Mouse (Mus musculus) forebrain, embryonic 14.5 days (tissue): ENCODE measurements around the gene Sestd1. TPM values are rescaled to one million over a fixed set of nuclear protein-coding genes. Genes with fewer than 3 reads are reported as not detected.

Source experiments
- ATAC-seq: fragments of 200-750 bp; cut with Nextera tagmentation; 2 replicates; pipeline ENCODE4 v1.8.0; 2017; ENCODE audit warnings: mild to moderate bottlenecking, moderate library complexity
- DNase-seq: peaks from one replicate; pipeline ENCODE4 v3.0.0-alpha.2; 2015; ENCODE audit warnings: low spot score
- H3K27ac ChIP-seq: fragments of 300-500 bp; sonication (generic); 2 replicates; pipeline ENCODE4 v1.5.1; 2014; ENCODE audit warnings: low read depth, mild to moderate bottlenecking, control low read depth, low read length, moderate library complexity
- H3K27me3 ChIP-seq: fragments of 300-500 bp; sonication (generic); replicated peaks from 2 replicates; pipeline ENCODE4 v1.6.1; 2014; ENCODE audit warnings: low read length, control low read depth, mixed read lengths; ENCODE audit not compliant: control insufficient read depth, insufficient read depth
- H3K36me3 ChIP-seq: fragments of 300-500 bp; sonication (generic); 2 replicates; pipeline ENCODE4 v1.6.1; 2014; ENCODE audit warnings: low read length, control low read depth; ENCODE audit not compliant: control insufficient read depth, insufficient read depth
- H3K4me1 ChIP-seq: fragments of 300-500 bp; sonication (generic); 2 replicates; pipeline ENCODE4 v1.6.1; 2014; ENCODE audit warnings: antibody characterized with exemption, low read length, control low read depth; ENCODE audit not compliant: control insufficient read depth, insufficient read depth
- H3K4me2 ChIP-seq: fragments of 300-500 bp; sonication (generic); 2 replicates; pipeline ENCODE4 v1.6.1; 2014; ENCODE audit warnings: mild to moderate bottlenecking, control low read depth, low read length
- H3K4me3 ChIP-seq: fragments of 300-500 bp; sonication (generic); 2 replicates; pipeline ENCODE4 v1.5.1; 2014; ENCODE audit warnings: low read depth, low read length, control low read depth
- H3K9ac ChIP-seq: fragments of 300-500 bp; sonication (generic); 2 replicates; pipeline ENCODE4 v1.6.1; 2014; ENCODE audit warnings: mild to moderate bottlenecking, low read length, control low read depth, moderate library complexity
- H3K9me3 ChIP-seq: fragments of 300-500 bp; sonication (generic); replicated peaks from 2 replicates; pipeline ENCODE4 v1.6.1; 2016; ENCODE audit warnings: low read length, control low read depth, mixed read lengths; ENCODE audit not compliant: control insufficient read depth
- WGBS: fragments of 180-500 bp; shearing (Covaris S2); extraction: QIAGEN DNeasy Blood & Tissue Kit; methylation state at CpG from one replicate; pipeline ENCODE4 v1.1.7; 2014; 5-methylcytosine and 5-hydroxymethylcytosine counted together
- polyA plus RNA-seq: library from polyadenylated mRNA; unstranded; fragments of >200 nt; fragmentation: Nextera tagmentation; extraction: Ambion mirVana; gene quantifications from 2 replicates; pipeline ENCODE4 v1.2.1, GENCODE M21; 2014

The Sestd1 gene
- polyA plus RNA-seq, 1 experiment from 2014 or later, result 32.3 TPM

GRCm38 (mm10) chr2:77304494-77304893 lies 24.1 kb upstream of the Sestd1 start:
- no peaks in the 10 kb centered on the region for H3K4me1 ChIP-seq
- H3K27me3 ChIP-seq, result no peaks in the 10 kb centered on the region
- DNase-seq (no peak), ATAC-seq (no peak)
- no peaks in the 10 kb centered on the region for H3K36me3 ChIP-seq
- no peak overlapping the region for H3K4me2 ChIP-seq
- no peak overlapping the region for H3K4me3 ChIP-seq
- 73% methylated on average over 3 of the region's 3 CpGs for WGBS
- H3K9ac ChIP-seq, result no peak overlapping the region
- H3K27ac ChIP-seq, result no peak overlapping the region
- H3K9me3 ChIP-seq, result no peaks in the 10 kb centered on the region

DNA sequence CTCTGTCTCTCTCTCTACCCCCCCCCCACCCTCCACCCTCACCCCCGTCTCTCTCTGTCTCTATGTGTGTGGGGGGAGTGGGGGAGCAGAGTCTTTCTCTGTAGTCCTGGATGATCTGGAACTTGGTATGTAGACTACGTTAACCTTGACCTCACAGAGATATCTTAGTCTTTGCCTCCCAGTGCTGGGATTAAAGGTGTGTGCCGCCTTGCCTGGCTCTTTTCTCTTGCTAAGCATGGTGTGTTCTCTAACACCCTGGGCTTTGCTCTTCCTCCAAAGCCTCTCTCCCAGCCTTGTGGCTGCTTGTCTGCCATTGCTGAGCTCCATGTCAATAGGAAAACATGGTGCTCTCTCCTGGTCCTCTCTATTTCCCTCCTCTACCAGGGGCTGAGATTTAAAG lies 23.3 kb upstream of the Sestd1 start:
- WGBS, result 79% methylated on average over 3 of the region's 3 CpGs
- Histone ChIP-seq H3K4me1 (no peaks in the 10 kb centered on the region), H3K27me3 (no peaks in the 10 kb centered on the region), H3K9ac (no peak overlapping the region), H3K36me3 (no peaks in the 10 kb centered on the region), H3K27ac (no peak overlapping the region), H3K4me3 (no peak overlapping the region), H3K4me2 (no peak overlapping the region), H3K9me3 (no peaks in the 10 kb centered on the region)
- no peak for DNase-seq
- no peak for ATAC-seq

DNA sequence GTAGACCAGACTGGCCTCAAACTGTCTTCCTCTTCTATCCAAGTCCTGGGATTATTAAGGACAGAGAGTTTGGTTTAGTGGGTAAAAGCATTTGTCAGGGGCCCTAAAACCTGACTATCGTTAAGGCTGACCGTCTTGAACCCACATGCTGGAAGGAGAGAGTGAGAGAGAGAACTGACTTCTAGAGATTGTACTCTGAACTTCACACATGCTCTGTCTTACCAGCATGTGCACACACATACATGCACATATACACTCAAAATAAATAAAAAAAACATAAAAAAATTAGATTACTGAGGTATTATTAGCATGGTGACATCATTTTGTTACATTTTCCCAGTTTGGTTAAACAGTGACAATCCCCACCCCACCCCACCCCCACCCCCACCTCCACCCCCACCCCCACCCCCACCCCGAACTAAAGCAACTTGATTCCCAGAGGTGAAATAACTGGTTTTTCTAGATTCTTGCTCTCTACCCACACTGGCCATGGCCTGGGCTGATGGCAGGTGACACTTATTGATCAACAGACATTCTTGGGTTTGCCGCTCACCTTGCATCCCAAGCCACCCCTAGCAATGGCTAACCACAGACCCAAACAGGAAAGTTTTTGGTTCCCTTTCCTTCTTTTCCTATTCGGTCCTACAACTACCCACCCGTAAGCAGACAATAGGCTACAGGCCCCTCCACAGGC lies 22.4 kb upstream of the Sestd1 start:
- H3K9me3 ChIP-seq, result no peaks in the 10 kb centered on the region
- no peak for DNase-seq
- no peak for ATAC-seq
- H3K4me3 ChIP-seq, result no peak overlapping the region
- H3K27ac ChIP-seq, result no peak overlapping the region
- H3K4me2 ChIP-seq, result no peak overlapping the region
- H3K36me3 ChIP-seq, result no peaks in the 10 kb centered on the region
- H3K4me1 ChIP-seq, result no peaks in the 10 kb centered on the region
- H3K27me3 ChIP-seq, result no peaks in the 10 kb centered on the region
- no peak overlapping the region for H3K9ac ChIP-seq
- 86% methylated on average over 6 of the region's 6 CpGs for WGBS

GRCm38 (mm10) chr2:77301687-77302389 lies 21.4 kb upstream of the Sestd1 start:
- Histone ChIP-seq H3K27ac (no peak overlapping the region), H3K4me2 (no peak overlapping the region), H3K9ac (no peak overlapping the region), H3K4me1 (no peaks in the 10 kb centered on the region), H3K27me3 (no peaks in the 10 kb centered on the region), H3K4me3 (no peak overlapping the region), H3K9me3 (no peaks in the 10 kb centered on the region), H3K36me3 (no peaks in the 10 kb centered on the region)
- WGBS, result 62% methylated on average over 9 of the region's 9 CpGs
- ATAC-seq (peak; percentile 70), DNase-seq (peak; percentile 65)

GRCm38 (mm10) chr2:77289701-77290100 lies 9.3 kb upstream of the Sestd1 start:
- no peak for DNase-seq
- no peak for ATAC-seq
- Histone ChIP-seq H3K9ac (no peak overlapping the region), H3K27ac (no peak overlapping the region), H3K4me3 (no peak overlapping the region), H3K36me3 (no peaks in the 10 kb centered on the region), H3K27me3 (no peaks in the 10 kb centered on the region), H3K4me1 (no peaks in the 10 kb centered on the region), H3K4me2 (no peak overlapping the region), H3K9me3 (no peaks in the 10 kb centered on the region)
- 70% methylated on average over 6 of the region's 6 CpGs for WGBS

- no peak for DNase-seq
- Histone ChIP-seq H3K27ac (no peak overlapping the region), H3K4me1 (no peaks in the 10 kb centered on the region), H3K4me3 (no peak overlapping the region), H3K36me3 (no peaks in the 10 kb centered on the region), H3K4me2 (no peak overlapping the region), H3K9ac (no peak overlapping the region), H3K27me3 (no peaks in the 10 kb centered on the region), H3K9me3 (no peaks in the 10 kb centered on the region)
- ATAC-seq, result no peak
- WGBS, result 36% methylated on average over 2 of the region's 2 CpGs
Measured at GRCm38 (mm10) chr2:77286755-77287154, 6.4 kb upstream of the Sestd1 start.

- 76% methylated on average over 2 of the region's 2 CpGs for WGBS
- H3K4me2 ChIP-seq, result no peak overlapping the region
- no peak overlapping the region for H3K4me3 ChIP-seq
- H3K9ac ChIP-seq, result no peak overlapping the region
- no peaks in the 10 kb centered on the region for H3K4me1 ChIP-seq
- no peaks in the 10 kb centered on the region for H3K27me3 ChIP-seq
- no peaks in the 10 kb centered on the region for H3K36me3 ChIP-seq
- ATAC-seq, result no peak
- H3K9me3 ChIP-seq, result no peaks in the 10 kb centered on the region
- H3K27ac ChIP-seq, result no peak overlapping the region
- no peak for DNase-seq
Measured at GRCm38 (mm10) chr2:77284281-77284899, 4.0 kb upstream of the Sestd1 start.

DNA sequence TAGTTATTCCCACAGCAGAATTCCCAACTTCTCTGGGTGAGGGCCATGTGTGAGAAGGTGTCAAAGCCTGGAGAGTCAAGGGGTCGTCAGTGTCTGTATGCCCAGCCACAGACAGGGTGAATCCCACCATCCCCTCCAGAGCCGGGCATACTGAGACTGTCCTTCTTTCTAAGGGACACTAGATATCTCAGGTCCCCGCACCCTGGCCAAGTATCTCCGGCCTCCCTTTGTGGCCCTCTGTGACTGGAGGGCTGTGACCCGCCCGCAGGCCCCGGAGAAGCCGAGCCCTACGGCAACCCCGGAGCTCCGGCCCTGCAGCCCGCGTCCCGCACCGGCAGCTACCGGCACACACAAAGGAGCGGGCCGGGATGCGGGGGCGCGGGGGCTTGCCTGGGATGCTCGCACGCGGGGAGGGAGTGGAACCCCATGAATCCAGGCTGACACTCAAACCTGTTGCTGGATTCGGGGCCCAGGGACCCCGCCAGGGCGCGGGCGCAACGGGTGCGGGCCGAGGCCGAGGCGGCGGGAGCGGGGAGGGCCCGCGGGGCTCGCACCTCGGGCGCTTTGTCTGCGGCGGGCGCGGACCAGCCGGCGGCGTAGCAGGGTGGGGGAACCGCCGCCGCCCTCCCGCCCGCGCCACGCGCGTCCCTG lies 406 bp downstream of the Sestd1 start:
- Histone ChIP-seq H3K9ac (peak overlapping the region; percentile 99), H3K4me2 (peak overlapping the region; percentile 50), H3K27me3 (no peaks in the 10 kb centered on the region), H3K9me3 (no peaks in the 10 kb centered on the region), H3K36me3 (no peaks in the 10 kb centered on the region), H3K4me3 (peak overlapping the region; percentile 95), H3K4me1 (peaks cover 7% of the 10 kb centered on the region; the same call in 1 of the 2 replicates), H3K27ac (peak overlapping the region; percentile 87)
- ATAC-seq (peak; percentile 67), DNase-seq (peak; percentile 52)
- WGBS, result 1% methylated on average over 42 of the region's 57 CpGs
